Mouse (Mus musculus) liver, embryonic 14.5 days (tissue): ENCODE measurements around the gene Gm49322.

Source experiments
- CTCF ChIP-seq: IDR thresholded peaks from 2 replicates; pipeline ENCODE4 v1.5.1; 2016; ENCODE audit warnings: antibody characterized with exemption, low read depth, control low read depth
- EP300 ChIP-seq: IDR thresholded peaks from 2 replicates; pipeline ENCODE4 v1.6.1; 2016; ENCODE audit warnings: antibody characterized with exemption, low read depth

DNA sequence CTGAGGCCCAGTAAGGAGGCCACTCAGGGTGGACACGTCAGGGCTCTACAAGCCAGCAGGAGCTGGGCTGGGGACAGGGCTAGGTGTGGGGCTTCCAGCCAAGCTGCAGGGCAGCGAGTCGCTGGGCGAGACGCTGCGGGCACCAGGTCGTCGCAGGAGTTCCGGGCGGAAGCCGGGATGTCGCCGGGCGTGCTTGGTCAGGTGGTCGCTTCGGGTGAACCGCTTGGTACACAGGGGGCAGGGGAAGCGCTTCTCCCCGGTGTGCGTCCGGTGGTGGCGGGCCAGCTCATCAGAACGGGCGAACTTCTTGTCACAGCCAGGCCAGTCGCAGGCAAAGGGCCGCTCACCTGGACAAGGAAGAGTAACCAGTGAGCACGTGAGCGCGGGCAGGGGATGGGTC is 36.9 kb upstream of the Gm49322 start:
- TF ChIP-seq CTCF (no peak), EP300 (no peak)
